Mouse (Mus musculus) forelimb bud, embryonic 11.5 days (tissue): ENCODE measurements around the gene March9.
A peak's percentile ranks its signal among the peaks of the same experiment; 100 is the strongest.
"Not testable (repeated sequence)": the region's sequence is repeated elsewhere in the genome, so short reads cannot be mapped to it uniquely, and the experiment has no call there.

Source experiments
- DNase-seq: peaks from one replicate; pipeline ENCODE4 v3.0.0-alpha.2; 2012; ENCODE audit warnings: low read depth, low spot score

Gene March9

GRCm38 (mm10) chr10:127079665-127080391 lies 19.8 kb upstream of the March9 start:
- no peak for DNase-seq

- DNase-seq: peak; percentile 50
These were observed 18.9 kb upstream of the March9 start for GRCm38 (mm10) chr10:127078677-127079575.

DNA sequence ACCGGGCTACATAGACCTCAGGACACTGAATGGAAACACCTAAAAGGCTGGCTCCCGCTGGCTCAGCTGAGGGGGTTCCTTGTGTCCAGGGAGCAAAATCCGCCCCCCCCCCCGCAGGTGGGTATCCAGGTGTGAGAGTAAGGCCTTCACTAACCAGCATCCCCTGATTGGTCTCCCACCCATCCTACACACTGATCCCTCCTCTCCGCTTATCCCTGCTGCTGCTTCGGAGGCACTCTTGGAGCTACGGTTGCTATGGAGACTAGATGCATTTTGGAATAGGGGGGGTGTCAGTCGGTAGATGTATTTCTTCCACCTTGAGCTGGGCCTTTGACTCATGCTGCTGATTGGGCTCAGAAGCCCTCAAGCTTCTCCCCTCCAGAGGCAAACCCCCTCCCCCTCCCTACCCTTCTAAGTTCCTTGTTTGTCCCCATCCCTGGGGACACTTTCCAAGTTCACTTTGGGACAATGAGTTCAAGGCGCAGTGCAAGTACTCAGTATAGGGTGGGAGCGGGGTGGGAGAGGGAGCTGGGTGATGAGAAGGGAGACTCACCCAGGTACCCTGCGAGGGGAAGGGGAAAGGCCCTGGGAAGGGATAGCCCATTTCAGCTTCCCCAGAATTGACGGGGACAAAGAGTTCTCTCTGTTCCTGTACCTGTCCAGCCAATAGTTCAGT lies 18.2 kb upstream of the March9 start:
- DNase-seq: no peak

DNA sequence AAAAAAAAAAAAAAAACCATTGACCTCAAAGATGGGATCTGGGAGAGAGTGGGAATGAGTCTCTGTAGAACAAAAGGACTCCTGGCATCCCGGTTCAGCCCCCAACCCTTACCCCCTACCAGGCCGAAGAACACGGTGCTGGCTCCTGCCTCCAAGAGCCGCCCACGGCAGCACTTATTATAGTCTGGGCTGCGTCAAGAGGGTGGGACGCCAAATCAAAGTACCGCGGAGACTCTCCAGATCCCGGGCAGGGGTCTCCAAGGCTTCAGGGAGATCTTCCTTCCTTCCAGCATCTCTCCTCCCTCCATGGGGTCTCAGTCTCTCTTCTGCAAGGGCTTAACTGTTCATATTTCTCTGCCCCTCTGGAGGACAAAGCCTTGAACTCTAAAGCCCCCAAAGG lies 17.5 kb upstream of the March9 start:
- no peak for DNase-seq

GRCm38 (mm10) chr10:127076082-127076481 lies 16.1 kb upstream of the March9 start:
- no peak for DNase-seq

DNA sequence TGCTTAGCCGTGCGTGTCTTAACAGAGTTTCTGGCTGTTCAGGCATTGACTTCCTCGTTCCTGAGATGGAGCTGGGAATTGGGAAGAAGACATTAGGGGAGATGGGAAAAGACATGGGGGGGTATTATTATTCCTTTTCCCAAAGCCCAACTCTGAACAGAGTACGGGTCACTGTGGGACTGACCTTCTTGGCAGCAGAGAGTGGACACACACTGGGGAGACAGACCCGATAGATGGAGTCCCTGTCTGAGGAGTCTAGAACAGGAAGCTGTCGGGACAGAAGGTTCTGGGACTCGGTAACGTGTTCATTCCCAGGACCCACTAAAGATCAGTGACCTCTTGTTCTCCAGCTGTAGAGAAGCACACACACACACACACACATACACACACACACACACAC lies 15.7 kb upstream of the March9 start:
- DNase-seq: no peak

- DNase-seq: no peak
These were observed 15.1 kb upstream of the March9 start, which contains the start of gene Agap2 for GRCm38 (mm10) chr10:127075080-127075479. Gene Agap2 (plus strand): TSS chr10:127075284.

- DNase-seq: no peak
These were observed 14.0 kb upstream of the March9 start for GRCm38 (mm10) chr10:127073981-127074380.

DNA sequence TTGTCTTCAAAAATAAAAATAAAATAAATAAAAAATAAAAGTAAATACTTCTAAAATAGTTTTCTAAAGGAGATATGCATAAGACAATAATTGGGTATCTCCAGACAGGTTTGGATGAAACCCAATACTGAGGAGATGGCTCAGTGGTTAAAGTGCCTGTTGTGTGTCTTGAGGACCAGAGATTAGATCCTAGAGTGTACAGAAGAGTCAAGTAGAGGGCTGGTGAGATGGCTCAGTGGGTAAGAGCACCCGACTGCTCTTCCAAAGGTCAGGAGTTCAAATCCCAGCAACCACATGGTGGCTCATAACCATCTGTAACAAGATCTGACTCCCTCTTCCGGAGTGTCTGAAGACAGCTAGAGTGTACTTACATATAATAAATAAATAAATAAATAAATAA lies 13.0 kb upstream of the March9 start:
- DNase-seq: not testable (repeated sequence)

DNA sequence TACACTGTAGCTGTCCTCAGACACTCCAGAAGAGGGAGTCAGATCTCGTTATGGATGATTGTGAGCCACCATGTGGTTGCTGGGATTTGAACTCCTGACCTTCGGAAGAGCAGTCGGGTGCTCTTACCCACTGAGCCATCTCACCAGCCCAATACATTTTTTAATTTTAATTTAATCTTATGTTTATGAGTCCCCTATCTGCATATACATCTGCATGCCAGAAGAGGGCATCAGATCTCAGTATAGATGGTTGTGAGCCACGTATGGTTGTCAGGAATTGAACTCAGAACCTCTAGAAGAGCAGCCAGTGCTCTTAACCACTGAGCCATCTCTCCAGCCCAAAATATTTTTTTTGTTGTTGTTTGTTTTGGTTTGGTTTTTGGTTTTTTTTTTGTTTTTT lies 12.3 kb upstream of the March9 start:
- DNase-seq: not testable (repeated sequence)

DNA sequence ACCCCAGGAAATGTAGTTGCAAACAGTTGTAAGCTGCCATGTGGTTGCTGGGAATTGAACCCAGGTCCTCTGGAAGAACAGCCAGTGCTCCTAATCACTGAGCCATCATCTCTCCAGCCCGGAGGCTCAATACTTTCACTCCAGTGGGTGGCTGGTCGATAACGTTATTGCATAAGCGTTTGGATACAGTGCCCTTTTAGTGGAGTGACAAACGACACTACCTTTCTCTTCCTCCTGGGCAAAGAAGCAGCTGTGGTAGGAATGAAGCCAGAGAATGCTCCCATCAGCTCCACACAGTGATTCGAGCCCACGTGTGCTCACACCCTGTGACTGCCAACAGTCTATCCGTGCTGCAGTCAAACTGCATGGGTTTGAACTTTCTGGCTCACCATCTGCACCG lies 11.2 kb upstream of the March9 start:
- no peak for DNase-seq

DNA sequence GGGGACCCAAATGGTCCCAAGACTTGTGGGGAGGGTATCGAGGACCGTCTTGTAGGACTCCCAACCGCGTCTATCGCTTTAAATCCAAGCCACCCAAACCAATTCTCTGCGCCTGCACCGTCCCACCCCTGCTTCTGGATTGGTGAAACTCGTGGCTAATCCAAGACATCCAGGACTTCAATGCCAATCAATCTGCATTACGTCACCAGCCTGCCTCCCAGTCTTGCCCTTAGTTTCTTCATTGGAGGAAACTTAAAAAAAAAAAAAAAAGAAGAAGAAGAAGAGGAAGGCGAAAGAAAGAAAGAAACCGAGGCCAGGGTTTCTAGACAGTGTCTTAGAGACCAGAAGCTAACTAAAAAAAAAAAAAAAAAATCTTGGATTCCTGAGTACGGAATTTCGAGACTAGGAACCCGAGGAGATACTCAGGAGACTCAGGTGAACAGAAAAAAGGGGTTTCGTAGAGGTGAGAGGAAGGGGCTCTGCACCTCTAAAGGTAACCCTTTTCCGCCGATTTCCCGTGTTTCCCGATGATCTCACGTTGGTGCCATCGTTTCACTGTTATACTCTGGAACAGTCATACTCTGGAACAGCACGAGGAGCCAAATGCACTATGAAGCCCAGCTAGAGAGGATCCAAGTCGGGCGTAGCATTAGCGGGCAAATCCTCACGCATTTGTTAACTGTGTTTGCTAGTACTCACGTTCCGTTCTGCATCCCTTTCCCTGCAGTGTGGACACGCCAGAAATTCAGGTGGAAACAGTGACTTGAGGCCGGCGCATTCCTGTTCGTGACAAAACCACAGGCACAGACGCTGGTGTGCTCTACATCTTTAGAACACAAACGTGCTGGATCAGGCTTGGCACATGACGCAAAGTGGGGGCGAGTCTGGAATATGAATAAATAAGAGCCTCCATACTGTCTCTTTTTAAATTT lies 10.5 kb upstream of the March9 start, which contains the start of gene Tspan31:
Gene Tspan31 (minus strand): TSS at position 75 of the 932 bp plus-strand sequence.
- DNase-seq: peak; percentile 95

DNA sequence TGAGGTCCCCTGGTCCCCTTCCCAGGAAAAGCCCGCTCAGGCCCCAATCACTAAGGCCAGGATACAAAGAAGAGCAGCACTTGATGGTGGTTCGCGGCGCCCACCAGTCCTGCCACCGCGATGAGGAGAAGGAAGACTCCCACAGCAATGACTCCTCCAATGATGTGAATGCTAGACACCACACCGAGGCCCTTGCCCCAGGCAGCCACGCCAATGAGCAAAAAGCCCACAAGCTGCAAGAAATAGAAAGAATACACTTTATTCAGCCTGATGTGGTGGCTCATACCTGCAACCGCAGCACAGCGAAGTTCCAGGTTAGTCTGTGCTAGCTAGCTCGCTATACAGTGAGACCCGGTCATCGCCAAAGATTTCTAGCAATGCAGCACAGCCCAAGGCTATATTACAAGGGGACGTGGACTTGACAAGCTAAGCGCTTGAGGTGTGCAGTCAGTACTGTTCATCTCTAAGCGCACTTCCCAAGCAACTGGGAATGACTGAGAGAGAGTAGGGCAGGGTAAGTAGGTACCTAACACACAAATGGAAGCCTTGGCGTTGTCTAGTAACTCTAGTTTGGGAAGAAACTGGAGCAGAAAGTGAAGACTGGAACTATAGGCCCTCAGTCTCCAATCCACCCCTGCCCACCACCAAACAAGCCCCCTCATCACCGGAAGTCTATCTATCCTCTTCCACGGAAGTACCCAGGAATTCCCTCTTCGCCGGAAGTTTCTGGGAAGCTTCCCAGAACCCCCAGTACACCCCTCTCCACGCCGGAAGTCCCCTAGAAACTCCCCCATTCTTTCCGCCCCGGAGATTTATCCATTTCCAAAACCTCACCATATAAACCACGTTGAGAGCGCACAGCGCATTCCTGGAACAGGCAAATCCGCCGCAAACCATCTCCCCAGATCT lies 9.6 kb upstream of the March9 start:
- no peak for DNase-seq

GRCm38 (mm10) chr10:127068360-127069038 lies 8.5 kb upstream of the March9 start:
- DNase-seq: no peak

DNA sequence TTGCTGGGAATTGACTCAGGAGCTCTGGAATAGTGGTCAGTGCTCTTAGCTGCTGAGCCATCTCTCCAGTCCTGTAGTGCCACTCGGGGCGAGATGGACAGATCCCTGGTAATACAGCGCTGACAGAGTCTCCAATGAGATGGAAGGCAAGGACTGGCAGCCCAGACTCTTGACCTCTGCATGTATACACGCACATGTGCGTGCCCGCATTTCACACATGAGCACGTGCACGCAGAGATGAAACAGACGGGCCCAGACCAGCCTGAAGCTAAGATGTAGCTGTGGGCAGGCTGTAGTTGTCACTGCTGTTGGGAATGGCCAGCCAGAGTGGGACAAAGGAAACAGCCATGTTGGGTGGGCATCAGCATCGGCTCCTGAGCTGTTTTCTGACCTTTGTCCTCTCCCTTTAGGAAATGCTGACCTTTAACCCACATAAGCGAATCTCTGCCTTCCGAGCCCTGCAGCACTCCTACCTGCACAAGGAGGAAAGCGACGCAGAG lies 6.6 kb upstream of the March9 start:
- no peak for DNase-seq

GRCm38 (mm10) chr10:127065981-127066380 lies 6.0 kb upstream of the March9 start:
- DNase-seq: no peak

DNA sequence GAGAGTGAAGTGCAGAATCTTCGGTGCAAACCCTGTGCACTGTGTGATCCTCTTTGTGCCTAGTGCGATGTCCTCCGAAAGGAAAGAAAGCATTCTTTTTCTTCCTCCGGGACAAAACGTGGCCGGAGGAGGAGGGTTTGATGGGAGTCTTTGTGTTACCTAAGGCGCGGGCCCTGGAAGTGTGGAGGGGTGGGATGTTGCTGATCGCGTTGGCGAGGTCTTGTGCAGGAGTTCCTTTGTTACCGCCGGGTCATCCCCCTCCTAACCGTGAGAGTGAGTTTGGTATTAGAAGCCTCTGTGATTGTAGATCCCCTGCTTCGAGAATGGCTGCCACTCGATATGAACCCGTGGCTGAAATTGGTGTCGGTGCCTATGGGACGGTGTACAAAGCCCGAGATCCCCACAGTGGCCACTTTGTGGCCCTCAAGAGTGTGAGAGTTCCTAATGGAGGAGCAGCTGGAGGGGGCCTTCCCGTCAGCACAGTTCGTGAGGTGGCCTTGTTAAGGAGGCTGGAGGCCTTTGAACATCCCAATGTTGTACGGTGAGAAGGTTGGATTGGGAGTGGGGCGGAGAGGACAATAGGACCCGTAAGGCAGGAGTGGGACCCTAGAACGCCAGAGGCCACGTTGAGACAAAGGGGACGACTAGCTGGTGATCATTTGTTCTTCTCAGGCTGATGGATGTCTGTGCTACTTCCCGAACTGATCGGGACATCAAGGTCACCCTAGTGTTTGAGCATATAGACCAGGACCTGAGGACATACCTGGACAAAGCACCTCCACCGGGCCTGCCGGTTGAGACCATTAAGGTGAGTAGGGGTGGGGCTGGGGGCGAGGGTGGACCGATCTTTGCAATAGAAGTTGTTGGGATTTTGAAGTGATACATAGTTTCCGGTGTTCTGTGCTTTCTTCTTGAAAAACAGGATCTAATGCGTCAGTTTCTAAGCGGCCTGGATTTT lies 4.2 kb upstream of the March9 start:
- DNase-seq: no peak
